Mouse (Mus musculus) hindbrain, embryonic 12.5 days (tissue): Measurements from ENCODE around the gene Slc2a5. TPM values are rescaled to one million over a fixed set of nuclear protein-coding genes. Genes with fewer than 3 reads are reported as not detected.

Source experiments
- ATAC-seq: fragments of 200-750 bp; cut with Nextera tagmentation; 2 replicates; pipeline ENCODE4 v1.8.0; 2017; ENCODE audit warnings: moderate TSS enrichment; ENCODE audit not compliant: low FRiP score
- H3K27ac ChIP-seq: fragments of 300-500 bp; sonication (generic); 2 replicates; pipeline ENCODE4 v1.5.1; 2016; ENCODE audit warnings: mild to moderate bottlenecking
- H3K27me3 ChIP-seq: fragments of 300-500 bp; sonication (generic); 2 replicates; pipeline ENCODE4 v1.6.1; 2016; ENCODE audit warnings: mild to moderate bottlenecking
- H3K36me3 ChIP-seq: fragments of 300-500 bp; sonication (generic); 2 replicates; pipeline ENCODE4 v1.6.1; 2016; ENCODE audit warnings: mild to moderate bottlenecking
- H3K4me1 ChIP-seq: fragments of 300-500 bp; sonication (generic); 2 replicates; pipeline ENCODE4 v1.6.1; 2016
- H3K4me2 ChIP-seq: fragments of 300-500 bp; sonication (generic); replicated peaks from 2 replicates; pipeline ENCODE4 v1.6.1; 2016; ENCODE audit warnings: mild to moderate bottlenecking
- H3K4me3 ChIP-seq: fragments of 300-500 bp; sonication (generic); 2 replicates; pipeline ENCODE4 v1.5.1; 2016; ENCODE audit warnings: mild to moderate bottlenecking
- H3K9ac ChIP-seq: fragments of 300-500 bp; sonication (generic); 2 replicates; pipeline ENCODE4 v1.6.1; 2016; ENCODE audit warnings: mild to moderate bottlenecking, moderate library complexity
- H3K9me3 ChIP-seq: fragments of 300-500 bp; sonication (generic); replicated peaks from 2 replicates; pipeline ENCODE4 v1.6.1; 2016; ENCODE audit warnings: mild to moderate bottlenecking
- WGBS: fragments of 180-500 bp; shearing (Covaris S2); methylation state at CpG from one replicate; pipeline ENCODE4 v1.1.7; 2016; 5-methylcytosine and 5-hydroxymethylcytosine counted together
- polyA plus RNA-seq: library from polyadenylated mRNA; unstranded; fragments of >200 nt; fragmentation: Nextera tagmentation; extraction: Ambion mirVana; gene quantifications from 2 replicates; pipeline ENCODE4 v1.2.1, GENCODE M21; 2016

Slc2a5 gene
- polyA plus RNA-seq, 1 experiment from 2014 or later: 1.7 TPM

DNA sequence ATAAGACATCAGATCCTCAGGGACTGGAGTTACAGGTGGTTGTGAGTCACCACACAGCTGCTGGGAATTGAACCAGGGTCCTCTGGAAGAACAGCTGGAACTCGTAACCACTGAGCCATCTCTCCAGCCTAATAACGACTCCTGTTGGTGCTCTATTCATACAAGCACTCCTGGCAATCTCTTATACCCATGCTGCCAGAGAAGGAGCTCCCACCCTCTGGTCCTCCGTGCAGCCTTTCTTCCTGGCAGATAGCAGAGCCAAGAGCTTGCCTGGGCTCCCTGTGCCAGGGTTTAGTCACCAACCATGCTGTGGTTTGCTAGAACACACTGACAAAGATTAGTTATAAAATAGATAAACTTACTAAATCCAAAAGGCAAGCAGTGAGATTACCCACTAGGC is 9.4 kb upstream of the Slc2a5 start:
- Histone ChIP-seq H3K4me3 (no peak overlapping the region), H3K9me3 (no peaks in the 10 kb centered on the region), H3K4me1 (no peaks in the 10 kb centered on the region), H3K27ac (no peak overlapping the region), H3K36me3 (no peaks in the 10 kb centered on the region), H3K27me3 (no peaks in the 10 kb centered on the region), H3K9ac (no peak overlapping the region), H3K4me2 (no peak overlapping the region)
- 76% methylated on average over 3 of the region's 3 CpGs for WGBS
- ATAC-seq: no peak

DNA sequence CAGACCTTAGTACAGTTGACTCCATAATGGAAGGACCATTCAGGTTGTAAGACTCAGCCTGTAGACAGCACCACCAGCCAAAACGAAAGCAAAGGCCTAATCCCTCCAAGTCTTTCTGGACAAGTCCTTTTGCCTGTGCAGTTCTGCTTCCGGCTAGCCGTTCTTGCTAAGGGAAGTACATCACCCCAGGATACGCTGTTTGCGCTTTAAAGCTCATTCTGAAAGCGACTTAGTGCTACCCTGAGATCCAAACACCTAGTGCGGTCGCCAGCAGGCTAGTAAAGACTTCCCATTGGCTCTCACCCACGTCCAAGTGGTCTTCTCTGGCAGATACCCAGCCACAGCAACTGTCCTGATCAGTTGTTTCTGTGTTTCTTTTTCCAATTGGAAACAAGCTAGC is 8.7 kb upstream of the Slc2a5 start:
- ATAC-seq: no peak
- 74% methylated on average over 9 of the region's 9 CpGs for WGBS
- H3K27me3 ChIP-seq: no peaks in the 10 kb centered on the region
- H3K4me2 ChIP-seq: no peak overlapping the region
- no peak overlapping the region for H3K27ac ChIP-seq
- no peak overlapping the region for H3K9ac ChIP-seq
- no peaks in the 10 kb centered on the region for H3K4me1 ChIP-seq
- H3K9me3 ChIP-seq: no peaks in the 10 kb centered on the region
- H3K4me3 ChIP-seq: no peak overlapping the region
- H3K36me3 ChIP-seq: no peaks in the 10 kb centered on the region

DNA sequence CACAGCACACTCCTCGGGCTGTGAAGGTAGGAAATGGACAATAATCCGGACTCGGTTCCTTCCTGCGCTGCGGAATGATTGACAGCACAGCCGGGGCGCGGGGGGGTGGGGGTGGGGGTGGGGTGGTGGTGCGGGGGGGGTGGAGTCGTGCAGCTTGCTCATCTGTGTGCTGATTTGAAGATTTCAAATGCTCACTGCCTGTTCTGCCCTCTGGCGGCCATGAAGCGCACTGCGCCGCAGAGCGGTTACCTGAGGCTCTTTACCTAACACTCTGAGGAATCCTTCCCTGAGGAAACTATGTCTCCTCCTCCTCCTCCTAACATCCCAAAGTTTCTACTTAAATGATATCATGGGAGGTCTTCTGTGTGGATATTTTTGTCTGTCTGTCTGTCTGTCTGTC is 6.2 kb upstream of the Slc2a5 start:
- Histone ChIP-seq H3K9me3 (no peaks in the 10 kb centered on the region), H3K4me2 (peak overlapping the region; percentile 40), H3K4me3 (no peak overlapping the region), H3K4me1 (no peaks in the 10 kb centered on the region), H3K27me3 (no peaks in the 10 kb centered on the region), H3K27ac (no peak overlapping the region), H3K36me3 (no peaks in the 10 kb centered on the region), H3K9ac (no peak overlapping the region)
- WGBS: 5% methylated on average over 14 of the region's 15 CpGs
- no peak for ATAC-seq

DNA sequence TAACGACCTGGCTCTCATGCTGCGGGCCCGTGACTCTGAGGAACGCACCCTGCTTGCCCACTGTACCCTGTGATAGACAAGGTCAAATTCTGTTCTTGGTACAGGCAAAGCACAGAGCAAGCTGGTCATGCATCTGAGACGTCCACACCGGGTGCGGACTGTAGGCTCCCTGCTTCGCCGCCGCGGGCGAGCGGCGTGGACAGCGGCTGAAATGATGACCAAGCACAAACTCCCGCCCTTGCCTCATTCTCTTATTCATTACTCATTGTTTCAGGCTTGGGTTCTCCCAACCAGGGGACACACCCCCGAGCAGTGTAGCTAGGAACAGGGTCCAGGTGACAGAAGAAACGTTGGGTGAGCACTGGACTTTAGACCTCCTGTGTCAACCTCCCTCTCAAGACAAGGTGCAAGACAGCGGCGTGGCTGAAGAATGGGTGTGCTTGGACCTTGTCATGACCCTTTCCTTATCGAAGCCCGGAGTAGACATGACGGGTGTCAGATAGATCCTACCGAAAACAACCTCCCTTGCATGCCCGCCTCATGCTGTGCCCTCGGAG is 4.5 kb upstream of the Slc2a5 start:
- Histone ChIP-seq H3K9ac (no peak overlapping the region), H3K36me3 (no peaks in the 10 kb centered on the region), H3K9me3 (no peaks in the 10 kb centered on the region), H3K4me1 (peaks cover 6% of the 10 kb centered on the region), H3K27me3 (no peaks in the 10 kb centered on the region), H3K27ac (no peak overlapping the region), H3K4me2 (no peak overlapping the region), H3K4me3 (no peak overlapping the region)
- WGBS: 91% methylated on average over 26 of the region's 26 CpGs
- ATAC-seq: no peak

DNA sequence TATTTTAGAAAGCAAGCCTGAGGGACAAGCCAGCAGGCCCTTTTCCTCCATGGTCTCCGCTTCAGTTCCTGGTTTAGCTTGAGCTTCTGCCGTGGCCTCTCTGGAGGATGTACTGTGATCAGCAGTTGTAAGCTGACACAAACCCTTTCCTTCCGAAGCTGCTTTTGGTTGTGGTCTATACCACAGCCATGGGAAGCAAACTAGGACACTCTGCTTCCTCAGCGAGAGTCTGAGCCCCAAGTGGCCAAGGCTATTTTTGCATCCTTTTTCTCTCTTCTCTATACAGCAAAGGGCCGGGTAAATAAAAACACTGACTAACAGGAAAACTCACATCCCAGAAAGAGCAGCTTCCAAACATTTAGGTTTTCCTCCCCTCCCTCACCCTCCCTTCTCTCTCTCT is 1.8 kb upstream of the Slc2a5 start:
- Histone ChIP-seq H3K27ac (no peak overlapping the region), H3K4me1 (peaks cover 6% of the 10 kb centered on the region), H3K27me3 (no peaks in the 10 kb centered on the region), H3K4me3 (no peak overlapping the region), H3K36me3 (no peaks in the 10 kb centered on the region), H3K9ac (no peak overlapping the region), H3K4me2 (no peak overlapping the region), H3K9me3 (no peaks in the 10 kb centered on the region)
- no peak for ATAC-seq
- 40% methylated on average over 5 of the region's 5 CpGs for WGBS

DNA sequence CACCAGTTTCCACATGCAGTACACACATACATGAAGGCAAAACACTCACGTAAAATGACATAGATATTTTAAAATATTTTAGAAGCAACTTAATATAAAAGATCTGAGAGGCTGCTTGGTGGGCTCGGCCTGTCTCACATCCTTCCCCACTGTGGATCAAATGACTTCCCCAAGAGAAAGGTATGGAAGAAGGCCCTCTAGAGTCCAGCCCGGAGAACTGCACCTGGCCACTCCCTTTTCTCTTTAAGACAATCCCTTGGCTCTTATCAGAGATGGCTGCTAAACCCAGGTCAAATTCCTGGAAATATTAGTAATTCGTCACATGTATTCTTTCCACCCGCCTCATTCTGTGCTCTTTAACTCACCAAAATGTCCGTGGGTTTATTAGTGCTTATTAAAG is 920 bp upstream of the Slc2a5 start:
- no peak overlapping the region for H3K4me3 ChIP-seq
- no peaks in the 10 kb centered on the region for H3K36me3 ChIP-seq
- H3K27ac ChIP-seq: no peak overlapping the region
- H3K4me2 ChIP-seq: no peak overlapping the region
- H3K9me3 ChIP-seq: no peaks in the 10 kb centered on the region
- 66% methylated on average over 6 of the region's 6 CpGs for WGBS
- H3K27me3 ChIP-seq: no peaks in the 10 kb centered on the region
- no peak overlapping the region for H3K9ac ChIP-seq
- H3K4me1 ChIP-seq: peaks cover 6% of the 10 kb centered on the region
- ATAC-seq: no peak

DNA sequence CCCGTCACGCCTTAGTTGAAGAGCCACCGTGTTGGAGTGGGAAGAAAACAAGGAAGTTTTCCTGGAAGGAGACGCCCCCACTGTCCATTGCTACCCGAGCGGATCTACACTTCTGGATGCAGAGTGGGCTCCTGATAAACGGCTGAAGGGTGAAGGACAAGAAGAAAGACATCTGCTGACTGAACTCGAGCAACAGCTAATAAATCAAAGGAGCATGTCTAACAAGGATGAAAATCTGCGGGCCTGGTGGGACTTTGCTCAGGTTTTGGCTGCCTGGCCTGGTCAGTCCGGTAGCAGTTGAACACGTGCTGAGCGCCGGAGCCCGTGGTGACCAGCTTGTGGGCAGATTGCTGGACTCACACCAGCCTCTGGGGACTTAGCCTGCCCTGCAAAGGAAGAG is 557 bp downstream of the Slc2a5 start:
- H3K9me3 ChIP-seq: no peaks in the 10 kb centered on the region
- ATAC-seq: no peak
- WGBS: 68% methylated on average over 14 of the region's 14 CpGs
- no peaks in the 10 kb centered on the region; the same call in 1 of the 2 replicates for H3K27me3 ChIP-seq
- no peak overlapping the region for H3K27ac ChIP-seq
- H3K4me3 ChIP-seq: no peak overlapping the region
- H3K9ac ChIP-seq: no peak overlapping the region
- H3K36me3 ChIP-seq: no peaks in the 10 kb centered on the region
- H3K4me1 ChIP-seq: peaks cover 6% of the 10 kb centered on the region
- peak overlapping the region; percentile 38 for H3K4me2 ChIP-seq

DNA sequence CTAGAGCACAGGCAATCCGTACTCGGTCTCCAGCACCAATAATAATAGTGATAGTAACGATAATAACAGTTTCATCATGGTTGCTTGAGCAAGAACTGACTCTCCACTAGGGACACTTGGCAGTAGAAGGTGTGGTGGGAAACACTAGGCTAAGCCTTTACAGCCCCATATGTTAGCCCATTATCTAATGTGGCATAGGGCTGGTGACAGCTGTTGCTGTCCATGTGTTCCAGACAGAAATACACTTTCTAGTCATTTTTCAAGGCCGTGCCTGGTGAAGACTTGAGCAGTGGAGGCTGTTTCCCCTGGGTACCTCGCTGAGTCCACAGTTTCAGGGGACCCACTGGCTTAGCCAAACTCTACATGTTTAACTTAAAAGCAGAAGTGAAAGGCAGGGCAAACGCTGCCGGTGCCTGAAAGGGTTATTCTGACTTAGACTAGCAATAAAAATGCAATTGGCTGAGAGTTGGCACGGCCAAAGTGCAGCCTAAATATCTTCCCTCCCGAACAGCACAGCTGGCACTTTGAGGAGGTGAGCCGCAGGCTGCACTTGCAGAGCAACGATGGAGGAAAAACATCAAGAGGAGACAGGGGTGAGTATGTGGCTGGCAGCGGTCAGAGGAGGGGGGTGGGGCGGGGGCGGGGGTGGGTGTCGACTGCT is 1.2 kb downstream of the Slc2a5 start:
- Histone ChIP-seq H3K4me2 (no peak overlapping the region), H3K27me3 (no peaks in the 10 kb centered on the region; the same call in 1 of the 2 replicates), H3K4me1 (peaks cover 6% of the 10 kb centered on the region), H3K9ac (no peak overlapping the region), H3K27ac (no peak overlapping the region), H3K36me3 (no peaks in the 10 kb centered on the region), H3K4me3 (no peak overlapping the region), H3K9me3 (no peaks in the 10 kb centered on the region)
- WGBS: 57% methylated on average over 15 of the region's 15 CpGs
- no peak for ATAC-seq

DNA sequence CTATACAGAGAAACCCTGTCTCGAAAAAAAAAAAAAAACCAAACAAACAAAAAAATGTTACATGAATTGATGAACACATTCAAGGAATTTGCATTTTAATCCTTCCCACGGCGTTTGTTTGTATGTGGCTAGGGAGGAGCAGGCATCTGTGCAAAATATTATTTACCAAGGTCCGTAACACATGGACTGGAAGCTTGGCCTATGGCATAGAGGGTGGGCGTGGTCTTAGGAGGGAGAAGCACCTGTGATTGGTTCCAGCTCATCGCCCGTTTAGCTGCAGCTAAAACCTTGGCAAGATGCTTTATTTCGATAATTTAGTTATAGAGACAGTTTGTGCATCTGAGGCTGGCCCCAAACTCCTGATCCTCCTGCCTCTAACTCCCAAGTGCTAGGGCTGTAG is 2.3 kb downstream of the Slc2a5 start:
- Histone ChIP-seq H3K9ac (no peak overlapping the region), H3K4me1 (peaks cover 6% of the 10 kb centered on the region), H3K27me3 (no peaks in the 10 kb centered on the region; the same call in 1 of the 2 replicates), H3K27ac (no peak overlapping the region), H3K4me2 (no peak overlapping the region), H3K36me3 (no peaks in the 10 kb centered on the region), H3K9me3 (no peaks in the 10 kb centered on the region), H3K4me3 (no peak overlapping the region)
- no peak for ATAC-seq
- WGBS: 79% methylated on average over 8 of the region's 8 CpGs

DNA sequence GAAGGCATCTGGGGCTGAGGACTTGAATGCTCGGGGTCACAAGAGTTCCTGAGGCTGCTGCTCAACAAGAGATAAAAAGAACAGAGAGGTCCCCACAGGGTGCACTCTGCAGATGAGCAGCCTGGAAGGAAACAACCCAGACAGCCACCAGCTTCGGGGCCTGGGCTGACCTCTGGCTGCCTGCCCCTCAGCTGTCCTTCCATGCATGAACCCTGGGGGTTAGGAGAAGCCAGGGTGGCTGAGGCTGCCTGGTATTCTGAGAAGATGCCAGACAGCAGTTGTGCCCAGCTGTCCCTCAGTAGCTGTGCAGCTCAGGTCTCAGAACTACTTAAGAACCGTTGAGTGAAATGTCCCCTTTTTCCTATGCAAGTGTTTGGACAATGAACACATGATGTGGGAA is 3.4 kb downstream of the Slc2a5 start:
- no peak overlapping the region for H3K4me2 ChIP-seq
- H3K9ac ChIP-seq: no peak overlapping the region
- no peaks in the 10 kb centered on the region; the same call in 1 of the 2 replicates for H3K27me3 ChIP-seq
- 62% methylated on average over 3 of the region's 3 CpGs for WGBS
- peaks cover 6% of the 10 kb centered on the region for H3K4me1 ChIP-seq
- H3K36me3 ChIP-seq: no peaks in the 10 kb centered on the region
- ATAC-seq: no peak
- H3K9me3 ChIP-seq: no peaks in the 10 kb centered on the region
- H3K4me3 ChIP-seq: no peak overlapping the region
- no peak overlapping the region for H3K27ac ChIP-seq

DNA sequence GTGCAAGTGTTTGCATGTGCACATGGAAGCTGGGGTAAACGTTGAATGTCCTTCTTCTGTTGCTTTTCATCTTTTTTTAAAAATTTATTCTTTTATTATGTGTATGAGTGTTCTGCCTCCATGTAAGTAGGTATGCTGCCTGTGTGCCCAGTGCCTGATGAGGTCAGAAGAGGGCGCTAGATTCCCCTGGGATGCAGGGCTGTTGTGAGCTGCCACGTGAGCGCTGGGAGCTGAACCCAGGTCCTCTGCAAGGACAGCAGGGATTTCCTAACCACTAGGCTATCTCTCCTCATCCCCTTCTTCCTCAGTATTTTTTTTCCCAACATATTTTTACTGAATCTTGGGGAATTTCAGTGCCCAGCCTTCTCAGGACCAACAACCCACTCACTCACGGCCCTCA is 7.3 kb downstream of the Slc2a5 start:
- Histone ChIP-seq H3K27me3 (no peaks in the 10 kb centered on the region; the same call in 1 of the 2 replicates), H3K4me3 (no peak overlapping the region), H3K36me3 (no peaks in the 10 kb centered on the region), H3K9ac (no peak overlapping the region), H3K27ac (no peak overlapping the region), H3K4me1 (peaks cover 4% of the 10 kb centered on the region; the same call in 1 of the 2 replicates), H3K9me3 (no peaks in the 10 kb centered on the region), H3K4me2 (no peak overlapping the region)
- 95% methylated on average over 5 of the region's 5 CpGs for WGBS
- no peak for ATAC-seq

DNA sequence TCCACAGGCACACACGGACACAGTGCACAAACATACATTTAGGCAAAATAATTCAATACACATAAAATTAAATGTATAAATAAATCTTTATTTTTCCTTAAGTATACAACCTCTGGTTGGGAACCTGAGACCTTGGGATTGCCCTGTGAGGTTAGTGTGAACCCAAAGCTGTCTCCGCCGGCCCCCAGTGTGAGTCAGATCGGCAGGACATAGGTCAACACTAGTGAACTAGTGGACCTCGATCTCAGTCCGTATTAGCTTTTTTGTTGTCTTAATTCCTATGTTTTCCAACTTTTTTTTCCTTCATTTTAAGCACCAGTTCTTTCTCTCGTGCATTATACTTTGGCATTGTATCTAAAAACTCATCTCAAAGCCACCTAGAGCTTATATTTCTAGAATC is 8.8 kb downstream of the Slc2a5 start:
- H3K4me1 ChIP-seq: peaks cover 9% of the 10 kb centered on the region
- no peak for ATAC-seq
- H3K9ac ChIP-seq: no peak overlapping the region
- no peaks in the 10 kb centered on the region for H3K36me3 ChIP-seq
- no peak overlapping the region for H3K4me2 ChIP-seq
- WGBS: 92% methylated on average over 7 of the region's 7 CpGs
- no peaks in the 10 kb centered on the region for H3K9me3 ChIP-seq
- no peak overlapping the region for H3K4me3 ChIP-seq
- no peaks in the 10 kb centered on the region; the same call in 1 of the 2 replicates for H3K27me3 ChIP-seq
- no peak overlapping the region for H3K27ac ChIP-seq

DNA sequence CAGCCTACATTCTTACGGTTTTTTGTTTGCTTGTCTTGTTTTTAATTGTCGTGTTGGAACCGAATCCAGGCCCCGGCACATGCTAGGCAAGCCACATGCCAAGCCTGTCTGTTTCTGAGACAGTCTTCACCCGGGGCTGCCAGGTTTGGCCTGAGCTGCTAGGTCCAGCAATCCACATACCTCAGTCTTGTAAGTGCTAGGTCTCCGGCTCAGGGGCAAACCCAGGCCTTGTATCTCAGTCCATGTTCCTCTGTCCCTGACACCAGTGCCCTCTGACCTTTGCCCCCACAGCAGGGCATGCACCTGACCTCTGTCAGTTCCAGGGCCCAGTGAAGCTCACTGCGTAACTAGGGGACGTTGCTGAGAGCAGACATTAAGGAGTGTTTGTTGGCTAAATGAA is 9.5 kb downstream of the Slc2a5 start:
- Histone ChIP-seq H3K4me1 (peaks cover 15% of the 10 kb centered on the region), H3K4me3 (no peak overlapping the region), H3K4me2 (no peak overlapping the region), H3K27ac (no peak overlapping the region), H3K9me3 (no peaks in the 10 kb centered on the region), H3K27me3 (no peaks in the 10 kb centered on the region; the same call in 1 of the 2 replicates), H3K9ac (no peak overlapping the region), H3K36me3 (no peaks in the 10 kb centered on the region)
- 56% methylated on average over 8 of the region's 8 CpGs for WGBS
- ATAC-seq: no peak
